Mouse (Mus musculus) ES-Bruce4 (cell line): Measurements from ENCODE around the gene Grk6.

Experiments
- CTCF ChIP-seq: IDR thresholded peaks from one replicate; pipeline ENCODE4 v1.8.1; 2011; ENCODE audit warnings: low read depth, low read length
- POLR2A ChIP-seq: IDR thresholded peaks from one replicate; pipeline ENCODE4 v1.8.1; 2011; ENCODE audit warnings: low read length; ENCODE audit not compliant: insufficient read depth

DNA sequence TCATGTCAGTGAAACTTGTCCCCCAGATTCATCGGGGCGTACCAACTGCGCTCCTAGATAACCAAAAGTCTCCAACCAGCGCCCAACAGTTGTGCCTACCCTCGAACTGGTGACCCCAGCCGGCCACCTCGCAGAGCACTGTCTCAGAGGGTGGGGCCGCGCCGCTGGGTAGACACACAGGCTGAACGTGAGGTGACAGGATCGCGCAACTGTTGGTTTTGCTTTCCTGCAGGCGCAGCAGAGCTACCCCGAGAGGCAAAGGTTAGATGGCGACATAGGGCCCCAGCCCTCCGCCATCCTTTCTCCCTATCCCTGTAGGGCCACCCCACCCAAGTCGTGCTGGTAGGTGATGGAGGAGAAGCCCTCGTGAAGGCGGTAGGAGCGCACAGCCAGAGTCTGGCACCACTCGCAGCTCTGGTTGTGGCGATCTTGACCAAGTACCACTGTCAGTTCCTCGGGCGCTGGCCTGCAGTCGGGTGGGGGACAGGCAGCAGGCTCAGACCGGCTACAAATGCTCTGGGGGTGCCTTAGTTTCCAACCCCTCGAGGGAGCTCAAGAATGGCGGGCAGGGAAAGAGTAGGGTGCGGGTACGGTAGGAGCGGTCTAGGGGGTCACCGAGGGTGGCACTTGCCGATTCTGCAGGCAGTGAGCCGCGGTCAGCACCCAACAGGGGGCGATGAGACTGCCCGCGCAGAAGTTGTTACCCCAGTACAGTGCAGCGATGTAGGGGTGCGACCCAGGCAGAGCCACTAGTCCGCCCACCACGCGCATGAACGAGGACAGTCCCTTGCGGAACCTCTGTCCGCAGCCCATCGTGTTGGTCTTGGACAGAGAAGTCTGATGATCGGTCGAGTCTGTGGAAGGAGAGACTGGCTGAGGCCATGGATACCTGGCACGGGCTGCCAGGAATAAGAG, 24.6 kb upstream of the Grk6 start:
- TF ChIP-seq CTCF (peak; percentile 8), POLR2A (no peak)
